9 mouse cellular contexts compared by ENCODE assay signal in genomic region chr9:79806317-79807075, GRCm38 (mm10). TPM values are rescaled to one million over a fixed set of nuclear protein-coding genes. Genes with fewer than 3 reads are reported as not detected.
A peak's percentile ranks its signal among the peaks of the same experiment; 100 is the strongest.
DNase-seq lines count a peak whose midpoint lies in the region; ATAC-seq and TF ChIP-seq lines count a peak whose summit lies in the region.
"Had no signal": no experiment of that assay in that cellular context is flagged by ENCODE, and none has a peak within 500 bp of the region (broad histone marks: within the 10 kb centered on the region; RNA-seq: fewer than 3 reads in every experiment).

No protein-coding gene starts in this region.

- in situ Hi-C loops in CH12.LX (cut with MboI; ENCODE audit: low pct_ligation_motif_present, low pct_unique_long_range_greater_than_20kb, low sequenced_read_pairs): loop anchor here (10.0 kb wide), 1 partner anchor 198 kb away; no protein-coding TSS in a partner anchor

- no peaks in the 10 kb centered on the region for H3K9me3 ChIP-seq in kidney, postnatal 0 days (replicated peaks; ENCODE audit: low read length)
- no peaks in the 10 kb centered on the region for H3K9me3 ChIP-seq in CH12.LX (replicated peaks; ENCODE audit: low read length)
- H3K9me3 ChIP-seq: liver, embryonic 15.5 days had no signal

- dilution Hi-C loops in CH12.LX (cut with MboI; ENCODE audit: extremely low pct_ligation_motif_present, extremely low pct_unique_long_range_greater_than_20kb, low sequenced_read_pairs): no loop called here

- H3K4me1 ChIP-seq in kidney, postnatal 0 days (replicated peaks; ENCODE audit: insufficient read depth, low read length): no peaks in the 10 kb centered on the region
- peaks cover 5 to 13% of the 10 kb centered on the region in 2 experiments for H3K4me1 ChIP-seq in CH12.LX (ENCODE audit: control insufficient read depth in 1 of 2, insufficient read depth in 2 of 2)
- H3K4me1 ChIP-seq: liver, embryonic 15.5 days had no signal

- H3K27ac ChIP-seq in kidney, postnatal 0 days: no peak overlapping the region
- no peak overlapping the region for H3K27ac ChIP-seq in CH12.LX (ENCODE audit: insufficient read depth, low read depth)
- H3K27ac ChIP-seq: liver, embryonic 15.5 days had no signal

- H3K79me2 ChIP-seq in CH12.LX (replicated peaks; ENCODE audit: control insufficient read depth, extremely low read depth, insufficient read depth, poor library complexity, severe bottlenecking): no peaks in the 10 kb centered on the region

- no peak for ATAC-seq in kidney, postnatal 0 days (replicated peaks; ENCODE audit: low FRiP score, low read depth)
- peak; percentile 74 for ATAC-seq in neutrophil, adult 5-6 weeks (ENCODE audit: extremely low read depth, insufficient number of reproducible peaks, low FRiP score, poor library complexity, severe bottlenecking)

- H3K27me3 ChIP-seq in kidney, postnatal 0 days (ENCODE audit: insufficient read depth, low read length): no peaks in the 10 kb centered on the region
- no peaks in the 10 kb centered on the region for H3K27me3 ChIP-seq in CH12.LX (replicated peaks)
- H3K27me3 ChIP-seq: liver, embryonic 15.5 days had no signal

- TF ChIP-seq POLR2A in CH12.LX (IDR thresholded peaks at IDR 0.05; ENCODE audit: low read depth, low read length): no peak

- 34% methylated on average over 12 of the region's 12 CpGs for WGBS in kidney, postnatal 0 days

- H3K4me3 ChIP-seq in kidney, postnatal 0 days (replicated peaks; ENCODE audit: low read depth, low read length): no peak overlapping the region
- H3K4me3 ChIP-seq in CH12.LX (replicated peaks in 1 of 3; ENCODE audit: low read depth in 2 of 3, low read length in 2 of 3, poor library complexity in 1 of 3): no peak overlapping the region
- H3K4me3 ChIP-seq: liver, embryonic 15.5 days had no signal

- H3K9ac ChIP-seq in kidney, postnatal 0 days (ENCODE audit: low read depth, low read length): no peak overlapping the region
- no peak overlapping the region for H3K9ac ChIP-seq in CH12.LX (ENCODE audit: insufficient read depth, low read depth)
- H3K9ac ChIP-seq: liver, embryonic 15.5 days had no signal

- TF ChIP-seq CTCF in kidney, postnatal 0 days (IDR thresholded peaks at IDR 0.05; ENCODE audit: low read depth): peak; percentile 87
- TF ChIP-seq CTCF in CH12.LX (conservative IDR thresholded peaks at IDR 0.05 in 1 of 2, IDR thresholded peaks at IDR 0.05 in 1 of 2; ENCODE audit: low read depth in 2 of 2, low read length in 2 of 2): peak in 1 of 2 experiments; percentile 87; a peak in 3 of 4 replicates

- peak; percentile 84 for DNase-seq in kidney, postnatal 0 days (ENCODE audit: low spot score)
- no peak for DNase-seq in kidney, postnatal 10 days
- DNase-seq in CH12.LX (ENCODE audit: extremely low read depth): peak; percentile 52
- DNase-seq in T-cell, adult 2 months (ENCODE audit: low spot score): peak; percentile 20
- peak; percentile 37 for DNase-seq in hindlimb bud, embryonic 11.5 days (ENCODE audit: extremely low spot score, low read depth, low spot score)
- DNase-seq in spleen, postnatal 4 days (ENCODE audit: low spot score in 2 of 2): no peak
- DNase-seq in thymus, postnatal 25 days: no peak

- H3K36me3 ChIP-seq in kidney, postnatal 0 days (ENCODE audit: insufficient read depth, low read length): no peaks in the 10 kb centered on the region
- H3K36me3 ChIP-seq in CH12.LX (replicated peaks in 1 of 2; ENCODE audit: control insufficient read depth in 1 of 2, insufficient read depth in 1 of 2, low read length in 1 of 2): no peaks in the 10 kb centered on the region
- H3K36me3 ChIP-seq: liver, embryonic 15.5 days had no signal

- peak; percentile 87 for TF ChIP-seq RAD21 in CH12.LX (IDR thresholded peaks at IDR 0.05; ENCODE audit: low read depth, low read length)

- no peak for TF ChIP-seq EP300 in CH12.LX (IDR thresholded peaks at IDR 0.05; ENCODE audit: low read length)

- H3K4me2 ChIP-seq in kidney, postnatal 0 days (ENCODE audit: low read length): no peak overlapping the region
- peak overlapping the region; percentile 68 for H3K4me2 ChIP-seq in CH12.LX (ENCODE audit: insufficient read depth, low read depth, poor library complexity, severe bottlenecking)
- H3K4me2 ChIP-seq: liver, embryonic 15.5 days had no signal

TF ChIP-seq in CH12.LX, 34 proteins besides CTCF, POLR2A, EP300 and RAD21:
- TF ChIP-seq PAX5 (IDR thresholded peaks at IDR 0.05; ENCODE audit: low read length) (no peak), ZKSCAN1 (IDR thresholded peaks at IDR 0.05; ENCODE audit: borderline replicate concordance, low read depth, low read length) (no peak), KAT2A (IDR thresholded peaks at IDR 0.05; ENCODE audit: insufficient replicate concordance, low read length) (no peak), IRF4 (IDR thresholded peaks at IDR 0.05; ENCODE audit: low read depth, low read length) (0 out of 2 replicates have a peak, but pooled peaks have one; percentile 24), ZC3H11A (IDR thresholded peaks at IDR 0.05; ENCODE audit: low read depth, low read length) (peak; percentile 40; the same call in 1 of the 2 replicates), ZNF384 (IDR thresholded peaks at IDR 0.05; ENCODE audit: low read depth, low read length) (peak; percentile 56; the same call in 1 of the 2 replicates), NELFE (IDR thresholded peaks at IDR 0.05; ENCODE audit: low read depth, low read length) (no peak), MAX (IDR thresholded peaks at IDR 0.05; ENCODE audit: low read length) (0 out of 2 replicates have a peak, but pooled peaks have one; percentile 27), MYC (IDR thresholded peaks at IDR 0.05; ENCODE audit: low read depth, low read length) (peak; percentile 71; the same call in 1 of the 2 replicates), SMC3 (IDR thresholded peaks at IDR 0.05; ENCODE audit: low read depth, low read length) (peak; percentile 81), UBTF (IDR thresholded peaks at IDR 0.05; ENCODE audit: low read depth, low read length) (no peak), ELF1 (IDR thresholded peaks at IDR 0.05; ENCODE audit: low read depth, low read length) (no peak), ZMIZ1 (IDR thresholded peaks at IDR 0.05; ENCODE audit: low read depth, low read length) (no peak), JUND (conservative IDR thresholded peaks at IDR 0.05; ENCODE audit: low read depth, low read length) (peak; percentile 45; the same call in 1 of the 2 replicates)

RNA-seq across cellular contexts. Expression of gene Tmem30a, which starts 13.2 kb away (rescaled TPM):
- polyA plus RNA-seq in kidney, postnatal 0 days (2015; fragmentation: Nextera tagmentation; extraction: Ambion mirVana): 97.8 and 98.0 TPM in 2 replicates
- total RNA-seq in CH12.LX (2012; rRNA removed): 29.2 and 29.7 TPM in 2 replicates
- total RNA-seq in CH12.LX (2014; rRNA removed): 83.6 and 95.2 TPM in 2 replicates
- 39.6 and 42.1 TPM in 2 replicates for polyA plus RNA-seq in CH12.LX (2012; ENCODE audit: insufficient read length, low read depth)
- total RNA-seq in neutrophil, adult 5-6 weeks (2017): 123 and 140 TPM in 2 replicates

RNA-seq across cellular contexts. Expression of gene Cox7a2, which starts 46.8 kb away (rescaled TPM):
- 1,196 and 1,379 TPM in 2 replicates for polyA plus RNA-seq in kidney, postnatal 0 days (2015; fragmentation: Nextera tagmentation; extraction: Ambion mirVana)
- total RNA-seq in CH12.LX (2012; rRNA removed) (393 and 420 TPM in 2 replicates), CH12.LX (2014; rRNA removed) (597 and 606 TPM in 2 replicates)
- 258 and 307 TPM in 2 replicates for polyA plus RNA-seq in CH12.LX (2012; ENCODE audit: insufficient read length, low read depth)
- total RNA-seq in neutrophil, adult 5-6 weeks (2017): 38.3 and 41.0 TPM in 2 replicates

Comparison
In these comparisons a context has a peak if more than half of its experiments do, and no peak if none do; other contexts are left out.
1. DNase-seq: peak in kidney, postnatal 0 days (single experiment), CH12.LX (single experiment), T-cell, adult 2 months (single experiment) and hindlimb bud, embryonic 11.5 days (single experiment); none in kidney, postnatal 10 days (single experiment), spleen, postnatal 4 days (0 of 2) and thymus, postnatal 25 days (single experiment).